Comparison of ENCODE assay signal across 13 mouse cellular contexts in genomic region chrX:157732346-157732745, GRCm38 (mm10). TPM values are rescaled to one million over a fixed set of nuclear protein-coding genes. Genes with fewer than 3 reads are reported as not detected.
DNase-seq lines count a peak whose midpoint lies in the region; ATAC-seq and TF ChIP-seq lines count a peak whose summit lies in the region.
"Had no signal": no experiment of that assay in that cellular context is flagged by ENCODE, and none has a peak within 500 bp of the region (broad histone marks: within the 10 kb centered on the region; RNA-seq: fewer than 3 reads in every experiment).

No protein-coding gene starts in this region.

- H3K27me3 ChIP-seq in megakaryocyte, embryonic 14.5 days (replicated peaks), result peaks cover 17% of the 10 kb centered on the region
- H3K27me3 ChIP-seq in embryonic facial prominence, embryonic 14.5 days (replicated peaks; ENCODE audit: control insufficient read depth, insufficient read depth, low read length), result 0 out of 2 replicates have a peak, but pooled peaks cover 11% of the 10 kb centered on the region
- H3K27me3 ChIP-seq in myocyte (ENCODE audit: control insufficient read depth, insufficient read depth, insufficient read length), result no peaks in the 10 kb centered on the region
- H3K27me3 ChIP-seq: heart, embryonic 12.5 days had no signal

- no peak overlapping the region for H3K9ac ChIP-seq in embryonic facial prominence, embryonic 14.5 days (ENCODE audit: low read depth, low read length)
- H3K9ac ChIP-seq: heart, embryonic 12.5 days; hindbrain, embryonic 13.5 days had no signal

- 50% methylated on average over 3 of the region's 3 CpGs for WGBS in embryonic facial prominence, embryonic 14.5 days

- no peak overlapping the region for H3ac ChIP-seq in myocyte (ENCODE audit: control insufficient read depth, insufficient read length)

- no peaks in the 10 kb centered on the region for H3K79me2 ChIP-seq in myocyte (ENCODE audit: control insufficient read depth, insufficient read depth)

- no peak for TF ChIP-seq CTCF in gastrocnemius, adult 2 months (IDR thresholded peaks at IDR 0.05)

- H3K9me3 ChIP-seq in megakaryocyte, embryonic 14.5 days, result no peaks in the 10 kb centered on the region
- no peaks in the 10 kb centered on the region for H3K9me3 ChIP-seq in embryonic facial prominence, embryonic 14.5 days (ENCODE audit: control insufficient read depth, low read length)
- H3K9me3 ChIP-seq: heart, embryonic 12.5 days; hindbrain, embryonic 13.5 days had no signal

- peak overlapping the region; percentile 54 for H3K27ac ChIP-seq in gastrocnemius, adult 2 months
- H3K27ac ChIP-seq in embryonic facial prominence, embryonic 14.5 days (replicated peaks; ENCODE audit: low read depth, low read length), result no peak overlapping the region
- H3K27ac ChIP-seq: hindbrain, embryonic 13.5 days had no signal

- ATAC-seq in megakaryocyte, adult 5-6 weeks (ENCODE audit: poor library complexity, severe bottlenecking), result no peak
- no peak for ATAC-seq in embryonic facial prominence, embryonic 14.5 days (ENCODE audit: low read depth)
- ATAC-seq: activated CD4-positive, CD25-positive, alpha-beta regulatory T cell, adult 4 months had no signal

- intact Hi-C loops in gastrocnemius, adult 2 months (cut with DNase I), result loop anchor here (5.0 to 10.0 kb wide), 2 partner anchors 212 to 1190 kb away; no protein-coding TSS in a partner anchor
- intact Hi-C loops in gastrocnemius, postnatal 36 days (cut with DNase I), result loop anchor here (10.0 kb wide), 1 partner anchor 1192 kb away; no protein-coding TSS in a partner anchor

- peaks cover 9% of the 10 kb centered on the region for H3K4me1 ChIP-seq in megakaryocyte, embryonic 14.5 days
- H3K4me1 ChIP-seq in embryonic facial prominence, embryonic 14.5 days (ENCODE audit: control insufficient read depth, insufficient read depth, low read length), result no peaks in the 10 kb centered on the region
- H3K4me1 ChIP-seq: heart, embryonic 12.5 days had no signal

- TF ChIP-seq POLR2A in myocyte (IDR thresholded peaks at IDR 0.05; ENCODE audit: insufficient read length, low read depth), result no peak

- no peak for DNase-seq in gastrocnemius, adult 2 months
- DNase-seq in gastrocnemius, postnatal 36 days, result no peak
- no peak for DNase-seq in embryonic facial prominence, embryonic 14.5 days (ENCODE audit: low spot score)
- no peak for DNase-seq in cerebellum, adult 8-10 months
- no peak for DNase-seq in testis, postnatal 10 days (ENCODE audit: low spot score)

- H3K4me3 ChIP-seq in gastrocnemius, adult 2 months, result peak overlapping the region; percentile 48
- H3K4me3 ChIP-seq in megakaryocyte, embryonic 14.5 days (replicated peaks), result peak overlapping the region; percentile 82
- H3K4me3 ChIP-seq in embryonic facial prominence, embryonic 14.5 days (ENCODE audit: low read depth, low read length), result 0 out of 2 replicates have a peak overlapping the region, but pooled peaks have one; percentile 10
- no peak overlapping the region for H3K4me3 ChIP-seq in myocyte
- H3K4me3 ChIP-seq: heart, embryonic 12.5 days; hindbrain, embryonic 13.5 days had no signal

- no peaks in the 10 kb centered on the region for H3K36me3 ChIP-seq in megakaryocyte, embryonic 14.5 days (replicated peaks; ENCODE audit: low read length)
- H3K36me3 ChIP-seq in embryonic facial prominence, embryonic 14.5 days (ENCODE audit: control insufficient read depth, insufficient read depth, low read length), result no peaks in the 10 kb centered on the region
- no peaks in the 10 kb centered on the region for H3K36me3 ChIP-seq in myocyte (ENCODE audit: control insufficient read depth, insufficient read depth)
- H3K36me3 ChIP-seq: heart, embryonic 12.5 days; hindbrain, embryonic 13.5 days had no signal

- H3K4me2 ChIP-seq in embryonic facial prominence, embryonic 14.5 days (ENCODE audit: low read depth, low read length), result peak overlapping the region; percentile 26; the same call in 1 of the 2 replicates
- peak overlapping the region; percentile 48 for H3K4me2 ChIP-seq in myocyte (ENCODE audit: low read depth)
- H3K4me2 ChIP-seq: heart, embryonic 12.5 days; hindbrain, embryonic 13.5 days had no signal

TF ChIP-seq in myocyte, 11 proteins besides CTCF, POLR2A, EP300 and RAD21:
- TF ChIP-seq MYOD1 (IDR thresholded peaks at IDR 0.05; ENCODE audit: control insufficient read depth in 1 of 3, insufficient read length in 2 of 3, low read depth in 2 of 3) (no peak), MYOG (IDR thresholded peaks at IDR 0.05; ENCODE audit: control insufficient read depth in 1 of 3, insufficient read depth in 1 of 3, insufficient read length in 2 of 3, low read depth in 2 of 3) (no peak), POLR2AphosphoS2 (IDR thresholded peaks at IDR 0.05; ENCODE audit: insufficient read length, low read depth) (no peak), TCF12 (IDR thresholded peaks at IDR 0.05; ENCODE audit: insufficient read depth, poor library complexity, severe bottlenecking) (no peak), TCF3 (IDR thresholded peaks at IDR 0.05; ENCODE audit: insufficient read length, low read depth) (no peak), CEBPB (IDR thresholded peaks at IDR 0.05; ENCODE audit: insufficient read depth, poor library complexity, severe bottlenecking) (no peak), SRF (IDR thresholded peaks at IDR 0.05; ENCODE audit: control insufficient read depth, insufficient read length, low read depth) (no peak), MAX (IDR thresholded peaks at IDR 0.05; ENCODE audit: low read depth) (no peak), USF1 (IDR thresholded peaks at IDR 0.05; ENCODE audit: low read depth) (no peak), REST (IDR thresholded peaks at IDR 0.05; ENCODE audit: insufficient read depth, insufficient read length) (no peak), E2F4 (IDR thresholded peaks at IDR 0.05; ENCODE audit: insufficient read depth) (no peak)

RNA-seq across cellular contexts. Expression of gene Smpx, which starts 33.6 kb away (rescaled TPM):
- total RNA-seq in gastrocnemius, adult 2 months (2021), result 100 to 1,000 TPM; 324 to 381 TPM
- 100 to 1,000 TPM; 281 to 289 TPM for total RNA-seq in gastrocnemius, postnatal 36 days (2021)
- not detected in 2 replicates for polyA plus RNA-seq in megakaryocyte, embryonic 14.5 days (2012; ENCODE audit: insufficient read depth, low replicate concordance)
- not detected in 2 replicates for total RNA-seq in megakaryocyte, adult 5-6 weeks (2015)
- not detected in 2 replicates for total RNA-seq in megakaryocyte, adult 5-6 weeks (2017)
- 69.6 and 103 TPM in 2 replicates for polyA plus RNA-seq in embryonic facial prominence, embryonic 14.5 days (2014; fragmentation: Nextera tagmentation; extraction: Ambion mirVana)
- polyA plus RNA-seq in myocyte (2012; fragmentation: generic; extraction: Trizol), result 55.1 TPM
- total RNA-seq: left cerebral cortex, postnatal 36 days; neutrophil, adult 5-6 weeks had no signal
- polyA plus RNA-seq: activated CD4-positive, CD25-positive, alpha-beta regulatory T cell, adult 4 months had no signal

Comparison
In these comparisons a context has a peak if more than half of its experiments do, and no peak if none do; other contexts are left out.
1. RNA of gene Smpx, which starts 33.6 kb away (total RNA-seq): 324 to 381 TPM in gastrocnemius, adult 2 months and 281 to 289 TPM in gastrocnemius, postnatal 36 days; not detected in megakaryocyte, adult 5-6 weeks; every median in the first group is over 100 times any median in the second.